ENCODE assay signal across 7 mouse cellular contexts in genomic region chr5:64806600-64806999, GRCm38 (mm10). TPM values are rescaled to one million over a fixed set of nuclear protein-coding genes. Genes with fewer than 3 reads are reported as not detected.
DNase-seq lines count a peak whose midpoint lies in the region; ATAC-seq and TF ChIP-seq lines count a peak whose summit lies in the region.

No protein-coding gene starts in this region.

- no peak for ATAC-seq in lung, postnatal 0 days
- ATAC-seq in forebrain, embryonic 12.5 days (ENCODE audit: low FRiP score), result no peak
- ATAC-seq in limb, embryonic 14.5 days (ENCODE audit: low FRiP score, low read depth), result no peak

- H3K36me3 ChIP-seq in lung, postnatal 0 days (ENCODE audit: insufficient read depth, low read length), result no peaks in the 10 kb centered on the region
- no peaks in the 10 kb centered on the region; the same call in 1 of the 2 replicates for H3K36me3 ChIP-seq in forebrain, embryonic 12.5 days (replicated peaks)
- H3K36me3 ChIP-seq in limb, embryonic 14.5 days (ENCODE audit: control insufficient read depth, insufficient read depth, low read length), result peaks cover 7% of the 10 kb centered on the region; the same call in 1 of the 2 replicates
- 0 out of 2 replicates have a peak, but pooled peaks cover 3% of the 10 kb centered on the region for H3K36me3 ChIP-seq in splenic B cell, adult 2 months (ENCODE audit: control insufficient read depth, insufficient read depth, low read length, poor library complexity, severe bottlenecking)

- WGBS in lung, postnatal 0 days, result 21% methylated on average over 2 of the region's 2 CpGs
- 19% methylated on average over 2 of the region's 2 CpGs for WGBS in forebrain, embryonic 12.5 days
- 17% methylated on average over 2 of the region's 2 CpGs for WGBS in limb, embryonic 14.5 days

- no peak for TF ChIP-seq CTCF in lung, postnatal 0 days (IDR thresholded peaks at IDR 0.05)

- H3K4me2 ChIP-seq in lung, postnatal 0 days (replicated peaks; ENCODE audit: low read depth, low read length), result peak overlapping the region; percentile 67
- peak overlapping the region; percentile 68 for H3K4me2 ChIP-seq in forebrain, embryonic 12.5 days
- peak overlapping the region; percentile 66 for H3K4me2 ChIP-seq in limb, embryonic 14.5 days (replicated peaks; ENCODE audit: low read depth, low read length, severe bottlenecking)

- H3K9ac ChIP-seq in lung, postnatal 0 days (replicated peaks; ENCODE audit: low read depth), result 0 out of 2 replicates have a peak overlapping the region, but pooled peaks have one; percentile 41
- peak overlapping the region; percentile 48; the same call in 1 of the 2 replicates for H3K9ac ChIP-seq in forebrain, embryonic 12.5 days
- peak overlapping the region; percentile 21 for H3K9ac ChIP-seq in limb, embryonic 14.5 days (ENCODE audit: low read depth, low read length, severe bottlenecking)

- no peaks in the 10 kb centered on the region for H3K27me3 ChIP-seq in lung, postnatal 0 days (replicated peaks; ENCODE audit: insufficient read depth, low read length)
- no peaks in the 10 kb centered on the region for H3K27me3 ChIP-seq in forebrain, embryonic 12.5 days
- H3K27me3 ChIP-seq in limb, embryonic 14.5 days (ENCODE audit: control insufficient read depth, insufficient read depth, low read length), result no peaks in the 10 kb centered on the region
- no peaks in the 10 kb centered on the region for H3K27me3 ChIP-seq in splenic B cell, adult 2 months (ENCODE audit: control insufficient read depth, insufficient read depth, low read length, poor library complexity, severe bottlenecking)

- no peak for TF ChIP-seq POLR2A in limb, embryonic 14.5 days (IDR thresholded peaks at IDR 0.05; ENCODE audit: borderline replicate concordance, extremely low read depth, insufficient read depth, insufficient read length)

- peaks cover 37% of the 10 kb centered on the region for H3K4me1 ChIP-seq in lung, postnatal 0 days (ENCODE audit: insufficient read depth, low read depth, low read length)
- peaks cover 63% of the 10 kb centered on the region for H3K4me1 ChIP-seq in forebrain, embryonic 12.5 days
- peaks cover 58% of the 10 kb centered on the region for H3K4me1 ChIP-seq in limb, embryonic 14.5 days (ENCODE audit: control insufficient read depth, insufficient read depth, low read length)

- TF ChIP-seq EP300 in lung, postnatal 0 days (IDR thresholded peaks at IDR 0.05), result no peak

- H3K4me3 ChIP-seq in lung, postnatal 0 days (ENCODE audit: low read depth, low read length), result peak overlapping the region; percentile 95
- H3K4me3 ChIP-seq in forebrain, embryonic 12.5 days (replicated peaks), result peak overlapping the region; percentile 85; the same call in 1 of the 2 replicates
- H3K4me3 ChIP-seq in limb, embryonic 14.5 days (replicated peaks; ENCODE audit: low read length), result 0 out of 2 replicates have a peak overlapping the region, but pooled peaks have one; percentile 85

- DNase-seq in lung, postnatal 0 days (ENCODE audit: low spot score), result no peak
- DNase-seq in lung, postnatal 25 days (ENCODE audit: low spot score), result no peak
- no peak for DNase-seq in limb, embryonic 14.5 days (ENCODE audit: low spot score)
- DNase-seq in splenic B cell, adult 2 months (ENCODE audit: low read depth, low spot score), result peak; percentile 37
- DNase-seq in urinary bladder, adult 18-20 months (ENCODE audit: low spot score in 2 of 2), result no peak
- DNase-seq in urinary bladder, adult 2 months (ENCODE audit: low spot score), result no peak

- no peaks in the 10 kb centered on the region for H3K9me3 ChIP-seq in lung, postnatal 0 days (ENCODE audit: low read length)
- no peaks in the 10 kb centered on the region for H3K9me3 ChIP-seq in forebrain, embryonic 12.5 days
- H3K9me3 ChIP-seq in limb, embryonic 14.5 days (ENCODE audit: control insufficient read depth, low read length), result no peaks in the 10 kb centered on the region

- peak overlapping the region; percentile 87 for H3K27ac ChIP-seq in lung, postnatal 0 days (ENCODE audit: low read length)
- peak overlapping the region; percentile 88 for H3K27ac ChIP-seq in forebrain, embryonic 12.5 days
- peak overlapping the region; percentile 74 for H3K27ac ChIP-seq in limb, embryonic 14.5 days (replicated peaks; ENCODE audit: low read depth, low read length)

RNA-seq across cellular contexts. Expression of gene Klf3, which starts 3.4 kb away (rescaled TPM):
- 89.7 and 104 TPM in 2 replicates for polyA plus RNA-seq in lung, postnatal 0 days (2015; fragmentation: Nextera tagmentation; extraction: Ambion mirVana)
- 32.5 and 33.6 TPM in 2 replicates for polyA plus RNA-seq in forebrain, embryonic 12.5 days (2016; fragmentation: Nextera tagmentation; extraction: Ambion mirVana)
- 38.2 and 70.8 TPM in 2 replicates for polyA plus RNA-seq in limb, embryonic 14.5 days (2012; rRNA removed)
- polyA plus RNA-seq in limb, embryonic 14.5 days (2014; fragmentation: Nextera tagmentation; extraction: Ambion mirVana), result 76.0 and 76.7 TPM in 2 replicates
- polyA plus RNA-seq in urinary bladder, adult 2 months (2012; rRNA removed), result 55.4 and 59.6 TPM in 2 replicates
